Mouse (Mus musculus): Measurements from ENCODE around the gene Ascl2.
A peak's percentile ranks its signal among the peaks of the same experiment; 100 is the strongest.

Gene Ascl2

DNA sequence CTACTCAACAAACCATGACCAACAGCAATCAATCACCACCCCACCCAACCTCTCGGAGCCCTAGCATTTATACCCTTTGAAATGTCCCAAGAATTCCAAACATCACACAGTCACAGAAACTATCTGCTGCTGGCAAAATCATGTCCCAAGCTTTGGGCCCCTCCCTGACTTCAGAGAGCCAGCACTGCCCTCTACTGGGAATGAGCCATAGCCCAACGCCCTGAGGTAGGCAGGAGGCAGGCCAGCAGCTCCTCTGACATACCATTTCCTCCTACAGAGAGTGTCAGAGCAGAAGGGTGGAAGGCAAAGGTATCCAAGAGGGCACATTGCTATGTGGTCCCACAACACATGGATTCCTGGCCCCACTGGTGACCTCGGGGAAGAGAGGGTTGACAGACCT, 33.6 kb upstream of the Ascl2 start:
- DNase-seq (ENCODE audit: low read depth) = no peak

DNA sequence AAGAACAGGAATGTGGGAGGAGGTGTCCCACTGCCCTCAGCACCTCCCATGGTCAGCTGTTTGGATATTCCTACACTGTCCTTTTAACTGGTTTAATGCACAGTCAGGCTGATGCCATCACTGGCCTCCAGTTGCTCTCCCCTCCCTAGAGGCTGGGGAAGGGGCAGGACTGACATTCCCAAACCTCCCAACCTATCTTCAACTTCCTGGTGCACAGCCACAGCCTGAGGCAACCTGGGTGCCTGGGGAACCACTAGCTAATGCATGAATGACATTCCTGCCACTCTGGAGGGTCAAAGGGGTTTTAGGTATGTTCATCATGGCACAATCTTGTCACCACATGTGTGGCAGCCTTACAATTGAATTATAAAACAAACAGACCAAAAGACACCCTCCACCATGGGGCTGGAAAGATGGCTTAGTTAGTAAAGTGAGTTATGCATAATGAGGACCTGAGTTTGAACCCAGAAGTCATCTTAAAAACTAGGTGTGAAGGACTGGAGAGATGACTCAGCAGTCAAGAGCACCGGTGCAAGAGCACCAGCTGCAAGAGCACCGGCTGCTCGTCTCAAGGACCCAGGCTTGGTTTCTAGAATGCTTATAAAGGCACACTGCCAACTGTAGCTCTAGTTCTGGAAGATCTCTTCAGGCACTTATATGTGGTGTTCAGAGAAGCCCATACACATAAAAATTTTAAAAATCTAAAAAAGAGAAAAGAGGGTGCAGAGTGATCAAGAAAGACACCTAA, 28.5 kb upstream of the Ascl2 start:
- DNase-seq (ENCODE audit: low read depth) = no peak

DNA sequence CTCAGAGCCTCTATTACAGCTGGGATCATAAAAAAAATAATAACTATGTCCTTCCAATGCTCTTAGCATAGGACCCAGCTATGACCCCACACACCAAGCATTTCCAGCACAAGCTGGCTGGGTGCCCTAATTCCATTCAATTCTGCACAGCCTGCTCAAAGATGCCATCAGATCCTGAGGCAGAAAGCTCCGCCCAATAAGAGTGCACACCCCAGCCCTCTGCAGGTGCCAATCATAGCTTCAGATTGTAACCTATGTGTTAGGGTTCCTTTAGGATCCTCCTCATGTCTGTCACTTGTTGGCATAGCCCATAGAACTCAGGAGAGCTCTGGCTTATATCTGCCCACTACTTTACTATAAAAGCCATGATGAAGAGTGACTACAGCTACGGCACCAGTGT, 27.9 kb upstream of the Ascl2 start:
- DNase-seq (ENCODE audit: low read depth) = no peak

DNA sequence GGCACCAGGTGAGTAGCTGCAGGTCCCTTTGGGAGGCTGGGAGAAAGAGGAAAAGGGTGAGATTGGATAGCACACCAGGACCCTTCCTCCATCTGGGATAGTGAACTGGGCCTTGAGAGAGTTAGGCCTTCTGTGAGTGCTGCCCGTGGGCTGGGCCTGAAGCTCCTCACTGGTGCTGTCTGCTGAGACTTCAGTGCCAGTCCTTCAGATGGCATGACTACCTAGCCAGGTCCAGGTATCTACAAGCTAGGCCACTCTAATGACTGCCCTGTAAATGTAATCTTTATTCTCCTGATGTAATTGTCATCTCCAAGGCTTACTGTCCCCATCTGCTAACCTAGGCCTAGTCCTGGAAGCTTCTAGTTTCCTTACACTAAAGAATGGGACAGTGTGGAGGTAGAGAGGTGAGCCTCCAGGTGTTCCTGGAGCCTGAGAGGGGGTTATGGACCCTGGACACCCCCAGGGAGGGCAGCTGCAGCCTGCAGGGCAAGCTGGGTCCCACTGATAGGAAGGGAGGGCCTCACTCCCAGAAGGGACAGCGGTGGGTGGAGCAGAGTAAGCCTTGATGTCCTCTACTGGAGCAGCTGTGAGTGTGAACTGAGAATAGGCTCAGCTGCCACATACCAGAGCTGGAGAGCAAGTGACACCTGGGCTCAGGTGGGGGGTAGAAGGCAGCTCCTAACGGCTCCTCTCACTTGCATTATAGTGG, 26.7 kb upstream of the Ascl2 start:
- DNase-seq (ENCODE audit: low read depth) = no peak

DNA sequence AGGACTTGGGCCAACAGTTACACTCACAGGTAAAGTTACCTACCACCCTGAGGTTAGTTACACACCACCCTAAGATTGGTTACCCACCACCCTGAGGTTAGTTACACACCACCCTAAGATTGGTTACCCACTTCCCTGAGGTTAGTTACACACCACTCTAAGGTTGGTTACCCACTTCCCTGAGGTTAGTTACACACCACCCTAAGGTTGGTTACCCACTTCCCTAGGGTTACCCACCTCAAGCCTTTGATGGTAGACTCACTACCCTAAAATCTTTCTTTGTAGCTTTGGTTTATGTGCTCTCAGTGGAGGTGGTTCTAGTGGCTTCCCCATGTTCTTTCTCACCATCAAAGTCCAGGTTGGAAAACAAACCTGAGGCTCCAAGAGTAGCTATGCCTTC, 25.9 kb upstream of the Ascl2 start:
- no peak for DNase-seq (ENCODE audit: low read depth)

DNA sequence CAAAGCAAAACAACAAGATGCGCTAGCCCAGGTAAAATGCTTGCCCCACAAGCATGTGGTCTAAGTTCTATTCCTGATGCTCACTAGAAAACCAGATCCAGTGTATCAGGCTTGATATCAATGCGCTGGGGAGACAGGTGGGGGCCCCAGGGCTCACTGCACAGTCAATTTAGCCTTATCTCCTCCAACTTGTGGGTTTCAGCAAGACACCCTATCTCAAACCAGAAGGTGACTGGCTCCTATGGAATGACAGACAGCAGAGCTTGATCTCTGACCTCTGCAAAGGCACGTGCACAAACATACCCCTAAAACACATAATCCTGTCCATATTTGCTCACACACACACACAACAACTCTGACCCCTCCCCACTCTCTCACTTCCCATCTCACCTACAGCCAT, 18.7 kb upstream of the Ascl2 start:
- DNase-seq (ENCODE audit: low read depth) = no peak

DNA sequence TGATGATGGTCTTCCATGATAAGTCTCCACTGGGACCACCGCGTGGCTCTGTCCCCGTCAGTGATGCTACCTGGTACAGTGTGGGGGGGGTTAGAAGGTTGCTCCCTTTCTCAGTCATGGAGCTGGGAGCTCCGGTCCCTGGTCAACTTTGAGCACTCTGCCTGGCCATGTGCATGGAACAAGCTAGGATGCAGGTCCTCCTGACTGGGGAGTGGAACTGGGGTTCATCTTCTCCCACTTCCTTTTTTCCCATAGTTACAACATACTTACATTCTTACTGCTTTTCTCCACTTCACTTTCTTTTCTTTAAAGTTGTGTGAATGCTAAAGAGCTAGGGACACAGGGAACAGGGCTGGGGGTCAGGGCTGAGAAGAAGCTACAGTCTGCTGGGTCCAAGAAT, 16.1 kb upstream of the Ascl2 start:
- DNase-seq (ENCODE audit: low read depth) = no peak

DNA sequence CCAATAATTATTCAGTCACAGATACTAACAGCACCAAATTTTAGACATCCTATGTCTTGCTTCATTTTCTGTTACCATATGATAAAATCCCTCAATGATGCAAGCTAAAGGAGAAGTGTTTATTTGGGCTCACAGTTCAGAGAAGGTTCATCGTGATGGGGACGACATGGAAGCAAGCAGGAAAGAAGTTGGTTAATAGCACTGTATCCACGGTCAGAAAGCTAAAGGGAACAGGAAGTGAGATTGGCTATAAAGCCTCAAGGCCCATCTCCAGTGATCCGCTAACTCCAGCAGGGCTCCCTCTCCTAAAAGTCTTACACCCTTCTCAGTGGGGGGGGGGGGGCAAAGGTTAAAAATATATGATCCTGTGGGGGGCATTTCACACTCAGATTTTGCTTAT, 12.8 kb upstream of the Ascl2 start:
- no peak for DNase-seq (ENCODE audit: low read depth)

DNA sequence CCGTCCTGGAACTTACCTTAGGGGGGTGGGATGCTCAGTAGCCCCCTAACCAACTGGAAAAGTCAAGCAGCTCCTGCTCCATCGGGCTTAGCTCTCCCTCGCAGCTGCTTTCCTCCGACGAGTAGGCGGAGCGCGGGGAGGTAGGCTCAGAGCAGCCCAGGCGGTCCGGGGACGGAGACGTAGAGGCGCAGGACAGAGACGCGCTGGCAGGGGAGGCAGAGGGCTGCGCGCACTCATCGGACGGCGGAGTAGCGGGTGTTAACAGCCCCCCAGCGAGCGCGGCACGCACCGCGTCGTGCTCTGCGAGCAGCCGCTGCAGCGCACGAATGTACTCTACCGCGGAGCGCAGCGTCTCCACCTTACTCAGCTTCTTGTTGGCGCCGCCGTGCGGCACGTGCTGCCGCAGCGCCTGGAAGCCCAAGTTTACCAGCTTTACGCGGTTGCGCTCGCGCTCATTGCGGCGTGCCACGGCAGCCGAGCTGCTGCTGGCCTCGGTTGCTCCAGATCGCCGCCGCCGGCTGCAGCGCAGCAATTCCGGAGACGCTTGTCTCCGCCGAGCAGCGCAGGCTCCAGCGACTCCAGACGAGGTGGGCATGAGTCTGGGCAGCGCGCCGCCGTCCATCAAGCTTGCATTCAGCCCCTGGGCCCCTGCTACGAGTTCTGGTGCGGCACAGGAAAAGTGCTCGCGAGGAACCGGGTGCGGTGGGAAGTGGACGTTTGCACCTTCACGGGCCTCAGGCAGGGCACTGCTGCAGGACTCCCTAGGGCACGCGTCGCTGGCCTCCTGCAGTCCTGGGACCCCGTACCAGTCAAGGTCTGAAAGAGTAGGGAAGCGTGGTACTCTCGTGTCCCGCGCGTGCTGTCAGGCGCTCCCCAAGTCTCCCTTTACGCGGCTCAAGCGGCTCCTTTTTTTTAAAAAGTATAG, 918 bp downstream of the Ascl2 start:
- DNase-seq (ENCODE audit: low read depth) = peak; percentile 13

DNA sequence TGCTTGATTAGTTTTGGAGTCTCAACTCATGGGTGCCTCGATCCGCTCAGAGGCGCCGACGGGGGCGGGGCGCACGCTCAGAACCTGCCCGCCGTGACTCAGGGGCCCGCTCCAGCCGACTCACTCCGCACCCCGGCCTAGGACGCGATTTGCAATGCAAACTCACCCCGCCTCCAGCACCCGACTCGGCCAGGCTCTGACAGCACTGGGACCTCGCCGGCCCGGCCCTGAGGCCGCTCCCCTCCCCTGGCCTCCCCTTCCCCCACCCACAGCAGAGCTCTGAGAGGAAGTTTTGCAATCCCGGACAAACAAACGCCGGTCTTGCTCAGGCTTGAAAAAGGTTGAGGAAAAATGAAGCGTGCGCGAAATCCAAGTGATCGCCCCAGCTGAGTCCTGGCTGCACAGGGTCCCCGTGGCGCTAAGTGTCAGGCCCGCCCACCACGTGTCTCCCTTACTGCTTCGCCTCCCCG, 1.6 kb downstream of the Ascl2 start:
- no peak for DNase-seq (ENCODE audit: low read depth)

DNA sequence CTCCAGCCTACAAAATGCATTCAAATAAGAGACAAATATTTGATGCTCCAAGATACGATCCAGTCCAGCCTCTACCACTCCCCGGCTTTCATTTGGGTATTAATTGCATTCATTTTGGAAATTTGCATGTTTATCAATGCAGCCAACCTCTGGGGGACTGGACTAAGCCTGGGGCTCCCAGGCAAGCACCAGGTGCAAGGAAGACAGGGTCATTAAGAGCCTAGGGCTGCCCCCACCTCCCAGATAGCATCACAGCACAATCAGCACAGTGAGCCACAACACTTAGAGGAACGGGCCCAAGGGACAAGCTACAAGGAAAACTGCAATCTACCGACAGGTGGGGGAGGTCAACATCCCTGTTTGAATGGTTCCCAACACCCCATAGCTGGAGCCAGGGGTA, 9.3 kb downstream of the Ascl2 start:
- no peak for DNase-seq (ENCODE audit: low read depth)

DNA sequence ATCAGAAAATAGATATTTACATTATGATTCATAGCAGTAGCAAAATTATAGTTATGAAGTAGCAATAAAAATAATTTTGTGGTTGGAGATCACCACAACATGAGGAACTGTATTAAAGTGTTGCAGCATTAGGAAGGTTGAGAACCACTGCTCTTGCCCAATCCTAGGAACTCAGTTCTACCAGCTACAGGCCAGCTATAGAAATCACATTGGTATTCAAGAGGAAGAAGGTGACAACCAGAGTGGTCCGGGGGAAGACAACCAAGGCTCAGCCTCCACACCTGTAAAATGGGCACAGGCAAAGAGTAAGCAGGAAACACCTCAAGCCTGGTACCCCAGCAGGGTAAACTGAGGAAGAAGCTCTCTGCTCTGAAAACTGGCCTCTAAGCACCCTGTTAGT, 10.2 kb downstream of the Ascl2 start:
- no peak for DNase-seq (ENCODE audit: low read depth)

DNA sequence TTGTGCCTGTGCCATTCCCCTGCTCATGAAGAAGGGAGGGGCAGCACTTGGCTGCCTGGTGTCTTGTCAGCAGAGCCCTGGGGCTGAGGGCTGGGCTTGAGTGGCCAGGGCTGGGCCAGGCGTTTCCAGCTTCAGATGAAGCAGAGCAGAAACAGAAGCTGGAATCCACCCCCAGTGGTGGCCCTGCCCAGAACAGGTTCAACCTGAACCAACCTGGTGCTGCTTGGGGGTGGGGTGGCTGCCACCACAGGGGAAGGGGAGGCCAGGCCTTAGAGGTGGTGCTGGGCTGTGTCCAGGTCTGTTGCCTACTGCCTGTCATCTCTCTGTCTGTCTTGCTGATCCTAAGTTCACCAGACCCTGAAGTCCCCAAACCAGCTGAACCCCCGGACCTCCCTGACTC, 13.0 kb downstream of the Ascl2 start:
- DNase-seq (ENCODE audit: low read depth) = no peak

DNA sequence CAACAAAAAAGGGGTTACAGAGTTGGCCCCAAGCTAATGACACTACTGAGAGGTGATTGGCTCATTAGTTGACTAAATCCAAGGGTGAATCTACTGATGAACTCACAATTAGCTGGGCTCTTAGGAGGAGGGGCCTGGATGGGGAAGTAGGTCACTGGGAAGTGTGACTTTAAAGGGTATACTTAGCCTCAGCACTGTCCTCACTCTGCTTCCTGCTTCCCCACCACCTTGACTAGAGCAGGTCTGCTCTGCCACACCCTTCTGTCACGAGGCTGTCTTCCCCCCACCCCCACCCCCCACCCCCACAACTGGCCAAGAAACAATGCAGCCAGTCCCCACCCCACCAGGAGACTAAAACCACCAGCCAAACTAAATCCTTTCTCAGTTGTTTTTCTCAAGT, 19.5 kb downstream of the Ascl2 start:
- no peak for DNase-seq (ENCODE audit: low read depth)

DNA sequence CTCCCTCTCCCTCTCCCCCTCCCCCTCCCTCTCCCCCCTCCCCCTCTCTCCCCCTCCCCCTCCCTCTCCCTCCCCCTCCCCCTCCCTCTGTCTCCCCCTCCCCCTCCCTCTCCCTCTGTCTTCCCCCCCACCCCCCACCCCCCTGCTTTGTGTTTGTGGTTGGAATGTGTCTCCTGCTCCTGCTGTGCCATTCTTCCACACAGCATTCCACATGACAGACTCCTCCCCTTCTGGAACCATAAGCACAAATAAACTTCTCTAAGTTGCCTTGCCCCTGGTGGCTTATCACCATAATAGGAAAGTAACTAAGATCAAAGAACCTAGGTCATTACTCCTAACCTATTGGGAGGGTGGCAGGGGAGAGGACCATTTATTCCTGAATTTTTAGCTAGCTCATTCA, 31.4 kb downstream of the Ascl2 start:
- no peak for DNase-seq (ENCODE audit: low read depth)

DNA sequence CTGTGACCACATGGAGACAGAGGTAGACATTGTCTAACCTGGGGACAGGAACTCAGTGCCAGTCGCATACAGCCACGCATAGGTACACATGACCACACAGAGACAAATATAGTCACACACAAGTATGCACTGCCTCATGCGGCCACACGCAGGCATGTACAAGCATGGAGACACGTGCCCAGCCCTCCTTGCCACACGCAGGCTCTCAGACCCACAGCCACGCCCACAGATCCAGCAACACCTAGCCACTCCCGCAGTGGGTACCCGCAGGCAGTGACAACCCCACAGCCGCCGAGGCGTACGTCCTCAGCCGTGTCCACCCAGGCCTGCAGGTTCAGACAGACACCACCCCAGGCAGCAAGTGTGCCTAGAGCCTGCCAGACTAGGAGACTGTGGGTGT, 33.4 kb downstream of the Ascl2 start:
- no peak for DNase-seq (ENCODE audit: low read depth)

DNA sequence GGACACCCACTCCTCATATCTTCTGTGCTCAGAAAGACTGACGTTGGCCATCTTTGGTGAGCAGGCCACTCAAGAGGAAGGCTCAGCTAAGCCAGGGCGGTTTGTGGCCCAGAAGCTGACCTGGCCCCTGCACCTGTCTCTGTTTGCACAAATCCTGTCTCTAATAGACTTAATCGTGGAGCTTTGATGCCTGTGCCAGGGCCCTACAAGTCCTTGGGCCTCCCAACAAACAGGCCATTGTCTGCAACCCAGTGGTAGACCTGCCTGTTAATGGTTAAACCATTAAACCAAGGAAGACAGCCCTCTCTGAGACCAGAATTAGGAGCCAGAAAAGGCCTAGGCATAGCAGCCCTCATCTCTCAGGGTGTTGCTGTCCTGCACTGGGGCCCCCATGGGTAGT, 36.6 kb downstream of the Ascl2 start:
- DNase-seq (ENCODE audit: low read depth) = no peak

DNA sequence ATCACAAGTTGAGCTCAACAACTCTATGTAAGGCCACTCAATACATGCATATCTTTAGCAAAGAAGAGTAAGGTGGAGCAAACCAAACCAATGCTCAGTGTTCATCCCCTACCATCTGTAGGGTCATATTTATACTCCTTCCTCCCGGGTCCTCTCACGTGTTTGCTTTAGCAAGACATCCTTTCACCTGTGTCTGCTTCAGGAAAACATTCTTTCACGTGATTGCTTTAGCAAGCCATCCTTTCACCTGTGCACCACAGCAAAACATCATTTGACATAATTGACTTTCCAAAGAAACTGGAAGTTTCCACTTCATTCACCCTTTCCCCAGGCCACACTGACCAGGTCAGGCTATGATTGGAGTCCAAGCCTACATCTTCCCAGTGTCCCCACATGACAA, 38.0 kb downstream of the Ascl2 start, which contains the start of gene Th:
Gene Th (minus strand): TSS at position 101 of the 400 bp plus-strand sequence.
- DNase-seq (ENCODE audit: low read depth) = no peak

DNA sequence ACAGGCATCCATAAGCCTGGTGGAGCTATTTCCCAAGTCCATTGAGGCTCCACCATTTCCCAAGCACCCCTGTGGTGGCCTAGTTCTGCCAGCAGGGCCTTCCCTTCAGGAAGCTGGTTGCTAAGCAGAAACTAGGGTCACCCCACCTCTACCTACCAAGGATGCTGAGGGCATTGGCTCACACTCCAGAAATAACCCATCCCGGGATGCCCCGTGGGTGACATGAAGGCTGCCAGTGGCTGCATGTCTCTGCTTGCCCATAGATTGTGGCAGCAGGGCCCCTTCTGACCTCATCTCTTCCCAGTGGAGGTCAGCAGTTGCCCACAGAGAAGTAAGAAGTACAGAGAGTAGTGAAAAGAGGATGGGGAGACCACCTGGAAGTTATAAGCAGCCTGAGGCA, 39.5 kb downstream of the Ascl2 start:
- DNase-seq (ENCODE audit: low read depth) = no peak

DNA sequence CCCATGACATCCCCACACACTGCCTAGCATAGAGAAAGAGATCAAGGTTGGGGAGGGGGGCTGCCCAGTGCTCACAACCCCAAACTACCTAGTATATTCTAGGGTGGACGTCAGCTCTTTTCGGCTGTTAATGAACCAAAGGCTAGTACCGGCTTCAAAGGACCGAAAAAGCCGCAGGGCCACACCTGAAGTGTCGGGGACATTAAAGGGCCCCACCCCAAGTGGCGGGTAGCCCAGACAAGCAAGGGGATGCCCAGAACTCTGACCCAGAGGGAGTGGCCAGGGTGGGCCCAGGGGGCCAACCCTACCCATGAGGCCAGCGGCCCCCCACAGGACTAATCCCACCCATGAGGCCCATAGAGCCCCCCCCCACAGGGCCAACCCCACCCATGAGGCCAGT, 41.8 kb downstream of the Ascl2 start:
- no peak for DNase-seq (ENCODE audit: low read depth)

DNA sequence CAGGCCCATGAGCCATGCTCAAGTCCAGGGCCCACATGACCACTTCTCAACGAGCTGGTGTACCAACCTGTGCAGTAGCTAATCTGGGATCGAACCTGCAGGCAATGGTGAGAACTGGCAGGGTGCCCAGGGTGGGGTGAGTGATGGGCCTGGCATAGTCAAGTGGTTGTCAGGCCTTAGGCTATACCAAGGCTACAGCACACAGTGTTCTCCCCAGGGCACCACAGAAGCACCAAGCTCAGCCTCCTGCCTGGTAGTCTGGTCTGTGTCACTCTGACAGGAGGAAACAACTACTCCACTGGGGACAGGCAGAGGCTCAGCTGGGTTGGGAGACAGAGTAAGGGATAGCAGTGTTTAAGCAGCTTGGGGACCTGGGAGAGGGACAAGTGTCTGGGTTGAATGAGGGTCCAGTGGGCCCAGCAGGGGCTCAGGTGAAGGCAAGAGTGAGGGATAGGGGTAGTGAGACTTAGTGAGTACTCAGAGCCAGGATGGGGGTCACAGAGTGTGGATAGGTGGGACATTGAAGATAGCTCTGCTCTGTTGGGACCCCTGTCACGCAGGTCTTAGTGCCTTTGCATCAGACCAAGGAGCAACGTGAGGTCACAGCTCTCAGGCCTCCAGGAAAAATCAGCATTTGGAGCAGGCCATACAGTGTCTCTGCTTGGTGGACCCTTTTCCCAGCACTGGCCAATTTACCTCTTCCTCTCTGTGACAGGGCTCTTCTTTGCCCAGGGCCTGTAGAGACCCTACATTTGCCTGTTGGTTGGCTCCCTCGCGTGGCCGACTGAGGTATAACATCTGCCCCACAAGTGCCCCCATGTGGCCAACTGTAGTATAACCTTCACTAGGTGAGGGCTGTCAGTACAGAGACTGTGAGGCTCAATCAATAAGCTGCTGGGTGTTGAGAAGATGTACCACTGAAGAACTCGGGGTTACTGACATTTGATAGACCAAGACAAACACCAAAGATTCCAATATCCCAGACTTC, 50.1 kb downstream of the Ascl2 start:
- peak; percentile 34 for DNase-seq (ENCODE audit: low read depth)
